Mouse (Mus musculus): ENCODE results near the gene Snip1.

DNA sequence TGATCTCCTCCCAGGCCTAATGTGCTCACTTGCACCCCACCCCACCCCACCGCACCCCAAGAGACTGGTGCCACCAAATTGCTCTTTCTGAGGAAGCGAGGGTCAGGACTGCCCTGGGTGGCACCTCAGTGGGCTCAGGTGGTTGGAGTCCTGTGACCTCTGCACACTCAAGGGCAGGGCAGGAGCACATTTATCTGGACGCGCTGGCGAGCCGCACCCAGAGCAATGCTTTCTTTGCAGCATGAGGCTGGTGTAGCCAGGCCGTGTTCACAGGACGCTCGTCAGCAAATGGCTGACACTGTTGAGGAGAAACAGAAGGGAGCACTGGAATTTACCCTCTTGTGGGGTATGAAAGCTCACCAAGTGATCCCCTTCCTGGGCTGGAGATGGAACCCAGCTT, 38.9 kb downstream of the Snip1 start:
- no peak for TF ChIP-seq CTCF (IDR thresholded peaks at IDR 0.05; ENCODE audit: control insufficient read depth, insufficient read depth, insufficient read length)
- TF ChIP-seq USF1 (IDR thresholded peaks at IDR 0.05; ENCODE audit: low read depth) = no peak
- no peak for TF ChIP-seq CEBPB (IDR thresholded peaks at IDR 0.05; ENCODE audit: low read depth)
- TF ChIP-seq MAX (IDR thresholded peaks at IDR 0.05) = no peak
